Mouse (Mus musculus) 3134 (cell line): ENCODE measurements around the gene Caap1.

Source experiments
- DNase-seq: peaks from one replicate; pipeline ENCODE4 v3.0.0-alpha.2; 2011; ENCODE audit warnings: low spot score; ENCODE audit not compliant: insufficient read length; ENCODE audit errors: extremely low read depth

Gene Caap1

DNA sequence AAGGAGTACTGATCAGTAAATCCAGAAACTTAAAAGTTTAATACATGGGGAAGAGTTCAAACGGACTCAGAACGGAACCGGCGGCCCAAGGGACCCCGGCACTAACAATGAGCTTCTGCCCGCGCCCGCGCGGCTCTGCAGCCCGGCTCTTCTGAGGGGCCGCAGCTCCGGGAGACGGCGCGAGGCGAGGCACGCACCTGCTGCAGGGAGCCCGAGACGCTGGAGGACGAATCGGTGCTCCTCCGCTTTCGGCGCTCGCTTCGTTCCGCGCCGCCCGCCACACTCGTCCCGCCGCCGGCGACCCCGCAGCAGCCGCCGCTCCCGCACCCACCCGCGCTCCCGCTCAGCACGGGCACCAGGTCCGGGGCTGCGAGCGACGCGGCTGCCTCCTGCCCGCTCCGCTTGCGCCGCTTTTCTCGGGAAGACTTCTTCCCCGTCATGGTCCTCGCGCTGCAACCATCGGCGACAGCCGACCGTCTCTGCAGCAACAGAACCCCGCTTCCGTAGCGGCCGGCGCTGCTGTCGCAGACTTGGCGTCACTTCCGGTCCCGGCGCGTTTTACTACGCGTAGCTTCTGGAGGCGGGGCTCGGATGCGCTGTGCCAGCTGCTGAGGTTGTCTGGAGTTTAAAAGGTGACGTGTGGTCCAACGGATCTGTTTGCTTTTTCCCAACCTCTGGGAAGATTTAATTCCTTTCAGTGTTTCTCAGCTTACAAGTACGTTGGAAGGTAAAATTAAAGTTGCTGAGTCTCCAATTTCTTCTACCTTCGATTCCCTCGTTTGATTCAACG is at the start of gene Caap1, which contains the start of gene Gm10306:
Gene Caap1, minus strand, starts transcription at position 532 of the 790 bp plus-strand sequence.
Gene Gm10306, plus strand, starts transcription at position 282 of the 790 bp plus-strand sequence.
- peak; percentile 93 for DNase-seq

DNA sequence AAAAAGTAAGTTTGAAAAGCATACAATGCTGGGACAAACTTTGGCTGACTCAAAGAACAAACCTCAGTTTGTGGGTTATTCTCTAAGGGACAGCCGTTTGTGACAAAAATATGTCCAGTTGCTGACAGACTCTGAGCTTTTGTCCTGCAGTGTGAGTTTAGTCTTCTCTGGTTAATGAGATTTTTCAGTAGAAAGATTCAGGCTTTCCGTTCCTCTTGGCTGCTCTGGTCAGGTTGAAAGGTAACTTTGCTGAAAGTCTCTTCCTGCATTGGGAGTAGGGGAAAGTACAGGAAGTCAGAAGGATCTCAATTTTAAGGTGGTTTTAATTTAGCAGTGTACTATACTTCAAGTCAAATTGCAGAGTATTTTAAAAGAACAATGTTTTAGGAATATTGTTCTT is 49.0 kb upstream of the Caap1 start:
- no peak for DNase-seq

GRCm38 (mm10) chr4:94604452-94605019 is 47.9 kb upstream of the Caap1 start:
- DNase-seq, result no peak

- peak; percentile 93 for DNase-seq
These were observed 46.5 kb upstream of the Caap1 start, which contains the start of gene Plaa for GRCm38 (mm10) chr4:94603031-94603629. Gene Plaa (minus strand): TSS chr4:94603244.

GRCm38 (mm10) chr4:94602496-94603030 is 46.0 kb upstream of the Caap1 start:
- DNase-seq, result no peak

- peak; percentile 27 for DNase-seq
These were observed 44.8 kb upstream of the Caap1 start for GRCm38 (mm10) chr4:94601395-94601794.

DNA sequence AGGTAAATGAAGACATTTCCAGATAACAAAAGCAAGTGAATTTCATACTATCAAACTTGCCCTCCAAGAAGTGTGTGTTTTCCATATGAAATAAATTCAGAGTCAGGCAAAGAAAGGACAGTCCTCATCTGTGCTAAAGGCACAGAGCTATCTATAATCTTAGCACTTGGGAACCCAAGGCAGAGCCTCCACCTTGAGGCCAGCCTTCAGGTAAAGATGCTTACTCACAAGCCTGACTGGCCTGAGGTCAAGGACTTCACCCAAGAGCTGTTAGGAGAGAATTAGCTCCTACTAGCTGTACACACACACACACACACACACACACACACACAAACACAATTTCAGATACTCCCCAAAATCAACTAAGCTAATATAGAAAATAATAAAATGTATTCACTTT is 36.1 kb upstream of the Caap1 start:
- DNase-seq, result no peak

- no peak for DNase-seq
These were observed 35.3 kb upstream of the Caap1 start for GRCm38 (mm10) chr4:94591765-94592381.

DNA sequence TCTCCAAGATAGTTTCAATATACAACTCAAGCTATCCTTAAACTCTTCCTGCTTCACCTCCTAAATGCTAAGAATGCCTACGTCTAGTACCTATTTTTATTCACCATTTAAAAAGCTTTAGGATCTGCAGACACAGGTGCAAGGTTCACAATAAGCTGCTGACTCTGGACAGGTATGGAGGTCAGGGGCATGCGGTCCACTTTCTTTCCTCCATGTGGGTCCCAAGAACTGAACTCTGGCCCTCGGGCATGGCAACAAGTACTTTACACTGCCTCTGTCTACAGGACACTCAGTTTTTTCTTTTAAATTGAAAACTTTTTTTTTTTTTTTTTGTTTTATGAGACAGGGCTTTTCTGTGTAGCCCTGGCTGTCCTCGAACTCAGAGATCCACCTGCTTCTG is 16.1 kb upstream of the Caap1 start:
- DNase-seq, result no peak

DNA sequence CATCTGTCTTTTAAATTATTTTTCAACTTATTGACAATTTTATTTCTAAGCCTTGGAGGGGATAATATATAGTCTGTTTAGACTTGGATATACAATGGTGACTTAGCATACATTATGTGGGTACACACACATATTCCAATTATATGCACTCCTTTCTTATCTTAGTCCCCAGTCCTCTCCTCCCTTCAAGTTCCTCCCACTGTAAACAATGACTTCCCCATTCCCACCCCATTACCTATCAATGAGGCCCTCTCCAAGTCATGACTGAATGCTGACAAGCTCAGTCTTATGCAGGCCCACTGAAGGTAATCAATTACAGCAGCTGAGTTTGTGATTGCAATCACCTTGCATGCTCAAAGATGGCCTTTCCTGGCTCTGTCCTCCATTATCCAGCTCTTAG is 7.7 kb upstream of the Caap1 start:
- no peak for DNase-seq

DNA sequence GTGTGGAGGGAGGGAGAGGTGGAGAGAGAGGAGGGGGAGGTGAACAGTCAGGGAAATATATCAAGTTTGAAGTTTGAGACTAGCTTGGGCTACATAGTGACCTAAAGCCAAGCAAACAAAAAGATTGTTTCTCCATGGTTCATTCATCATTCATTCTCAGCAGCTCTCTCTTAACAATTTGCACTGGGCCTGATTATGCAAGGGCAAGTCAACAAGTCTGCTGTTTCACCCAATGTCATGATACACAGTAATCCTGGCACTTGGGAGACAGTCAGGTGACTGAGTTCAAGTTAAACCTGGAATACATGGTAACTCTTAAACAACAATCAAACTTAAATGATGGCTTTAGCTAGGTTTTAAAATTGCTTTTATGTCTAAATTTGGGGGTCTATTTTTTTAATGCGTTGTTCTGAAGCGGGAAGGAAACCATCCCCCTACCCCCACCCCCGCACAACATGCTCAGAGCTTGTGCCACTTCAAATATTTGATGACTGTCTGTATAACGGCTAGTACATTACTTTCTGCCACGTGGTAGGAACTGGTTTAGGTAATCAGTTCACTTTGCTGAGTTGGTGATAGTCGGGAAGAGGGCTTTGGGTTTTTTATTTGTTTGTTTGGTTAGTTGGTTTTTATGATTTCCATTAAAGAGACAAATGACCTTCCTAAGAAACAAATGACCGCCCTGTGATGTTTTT is 5.5 kb upstream of the Caap1 start:
- no peak for DNase-seq

- DNase-seq, result no peak
These were observed 3.7 kb upstream of the Caap1 start for GRCm38 (mm10) chr4:94560316-94560715.

DNA sequence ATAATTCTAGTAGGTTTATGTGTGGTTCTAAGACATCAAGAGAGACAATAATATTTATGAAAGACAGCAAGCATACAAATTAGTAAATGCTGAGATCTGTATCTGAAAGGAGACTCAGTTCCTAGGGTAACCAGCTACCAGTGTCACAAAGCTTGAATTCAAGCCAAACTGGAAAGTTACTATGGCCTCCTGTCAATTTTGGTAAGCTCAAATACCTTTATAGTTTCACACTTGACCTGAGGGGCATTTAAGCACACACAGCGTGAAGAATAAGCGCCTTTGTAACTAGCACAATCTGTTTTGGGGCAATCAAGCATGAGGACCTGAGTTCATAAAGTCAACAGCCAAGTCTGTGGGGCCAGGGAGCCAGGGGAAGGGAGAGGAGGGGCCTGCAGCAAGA is 2.7 kb upstream of the Caap1 start:
- no peak for DNase-seq

GRCm38 (mm10) chr4:94557145-94557544 is 549 bp upstream of the Caap1 start:
- DNase-seq, result no peak

DNA sequence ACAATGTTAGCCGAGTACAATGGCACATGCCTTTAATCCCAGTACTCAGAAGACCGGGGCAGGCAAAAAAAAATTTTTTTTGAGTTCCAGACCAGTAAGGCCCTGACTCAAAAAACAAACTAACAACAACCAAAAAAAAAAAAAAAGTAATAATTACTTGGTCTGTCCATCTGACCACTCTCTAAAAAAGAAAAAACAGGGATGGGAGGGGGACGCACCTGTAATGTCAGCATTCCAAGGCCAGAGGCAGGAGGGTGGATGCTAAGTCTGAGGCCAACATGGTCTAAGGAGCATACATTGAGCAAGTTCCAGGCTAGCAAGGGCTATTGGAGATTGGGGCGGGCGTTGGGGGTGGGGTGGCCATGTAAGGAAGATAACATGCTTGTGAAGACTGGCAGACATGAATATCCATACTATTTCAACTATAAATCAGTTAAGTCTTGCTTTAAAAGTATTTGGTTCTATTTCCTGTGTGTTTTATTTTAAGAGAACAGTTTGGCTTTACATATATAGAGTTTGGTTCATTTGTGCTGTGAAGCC is 1.6 kb downstream of the Caap1 start:
- no peak for DNase-seq

GRCm38 (mm10) chr4:94544321-94544720 is 12.3 kb downstream of the Caap1 start:
- DNase-seq, result no peak

- no peak for DNase-seq
These were observed 13.6 kb downstream of the Caap1 start for GRCm38 (mm10) chr4:94543041-94543440.

- no peak for DNase-seq
These were observed 23.4 kb downstream of the Caap1 start for GRCm38 (mm10) chr4:94533205-94533604.

- DNase-seq, result no peak
These were observed 27.1 kb downstream of the Caap1 start for GRCm38 (mm10) chr4:94529448-94529847.

DNA sequence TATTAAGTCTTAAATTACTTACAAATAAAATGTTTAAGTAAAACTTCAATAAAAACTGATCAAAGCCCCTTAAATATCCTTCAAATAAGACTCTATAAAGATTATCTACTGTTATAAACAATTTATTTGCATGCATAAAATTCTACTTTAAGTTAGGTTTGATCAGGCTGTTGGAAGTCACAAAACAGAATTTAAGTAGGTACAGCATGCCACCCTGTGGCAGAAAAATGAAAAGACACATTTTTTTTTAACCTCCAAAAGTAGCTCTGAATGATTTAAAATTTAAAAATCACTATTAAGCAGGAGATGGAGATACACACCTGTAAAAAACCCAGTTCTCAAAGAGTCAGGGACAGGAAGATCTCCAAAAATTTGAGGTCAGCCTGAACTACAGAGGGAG is 33.3 kb downstream of the Caap1 start:
- no peak for DNase-seq
